Mouse (Mus musculus) G1E (cell line): ENCODE measurements around the gene Zkscan1. TPM values are rescaled to one million over a fixed set of nuclear protein-coding genes. Genes with fewer than 3 reads are reported as not detected.
"Not testable (repeated sequence)": the region's sequence is repeated elsewhere in the genome, so short reads cannot be mapped to it uniquely, and the experiment has no call there.

ENCODE experiments used
- ATAC-seq: 2 replicates; pipeline ENCODE4 v1.8.0; 2016; ENCODE audit warnings: mild to moderate bottlenecking; ENCODE audit not compliant: insufficient number of reproducible peaks, poor library complexity, low FRiP score, severe bottlenecking; ENCODE audit errors: extremely low read depth
- DNase-seq: peaks from one replicate; pipeline ENCODE4 v3.0.0; 2012; ENCODE audit warnings: low spot score
- H3K27me3 ChIP-seq: 2 replicates; pipeline ENCODE4 v1.6.1; 2012; ENCODE audit warnings: mild to moderate bottlenecking, low read length, inconsistent platforms; ENCODE audit not compliant: insufficient read depth
- H3K36me3 ChIP-seq: replicated peaks from 2 replicates; pipeline ENCODE3; 2012; ENCODE audit warnings: mild to moderate bottlenecking, inconsistent platforms
- H3K4me1 ChIP-seq: 2 replicates; pipeline ENCODE4 v1.6.1; 2012; ENCODE audit warnings: low read depth, low read length, inconsistent platforms, mixed read lengths; ENCODE audit not compliant: insufficient read depth
- H3K4me3 ChIP-seq: 2 replicates; pipeline ENCODE4 v1.5.1; 2012; ENCODE audit warnings: low read depth, mild to moderate bottlenecking, inconsistent platforms, low read length, moderate library complexity, mixed read lengths
- H3K9me3 ChIP-seq: replicated peaks from 2 replicates; pipeline ENCODE4 v1.6.1; 2012; ENCODE audit warnings: inconsistent platforms
- CTCF ChIP-seq: IDR thresholded peaks from 2 replicates; pipeline ENCODE4 v1.5.1; 2012; ENCODE audit warnings: low read depth, low read length, inconsistent platforms, mixed read lengths
- GATA1 ChIP-seq: IDR thresholded peaks from 2 replicates; pipeline ENCODE4 v1.6.1; 2012; ENCODE audit warnings: borderline replicate concordance, low read length, inconsistent platforms, mixed read lengths
- GATA2 ChIP-seq: IDR thresholded peaks from 2 replicates; pipeline ENCODE4 v1.6.1; 2012; ENCODE audit warnings: low read depth, low read length, inconsistent platforms, borderline replicate concordance
- POLR2AphosphoS5 ChIP-seq: IDR thresholded peaks from 2 replicates; pipeline ENCODE4 v1.6.1; 2012; ENCODE audit warnings: low read depth, low read length, inconsistent platforms; ENCODE audit not compliant: insufficient replicate concordance
- TAL1 ChIP-seq: conservative IDR thresholded peaks from 2 replicates; pipeline ENCODE4 v1.6.1; 2012; ENCODE audit warnings: low read depth, low read length, inconsistent platforms, mixed read lengths
- polyA plus RNA-seq: library from polyadenylated mRNA; stranded (reverse); fragments of >175 nt; gene quantifications from 2 replicates; pipeline ENCODE4 v1.2.3, GENCODE M21; 2012
- total RNA-seq, 2 experiments: library from RNA; stranded (forward) in 1 of 2; stranded (reverse) in 1 of 2; fragments of 200-1000 nt in 1 of 2; fragments of >200 nt in 1 of 2; fragmentation: Nextera tagmentation in 1 of 2; gene quantifications; 2 replicates each; pipeline ENCODE4 v1.2.3; 2014 to 2017

Zkscan1 gene
- total RNA-seq (2014; fragmentation: Nextera tagmentation): 57.8 and 66.5 TPM in 2 replicates
- total RNA-seq (2017): 22.2 and 26.7 TPM in 2 replicates
- polyA plus RNA-seq: 2.0 and 2.4 TPM in 2 replicates

DNA sequence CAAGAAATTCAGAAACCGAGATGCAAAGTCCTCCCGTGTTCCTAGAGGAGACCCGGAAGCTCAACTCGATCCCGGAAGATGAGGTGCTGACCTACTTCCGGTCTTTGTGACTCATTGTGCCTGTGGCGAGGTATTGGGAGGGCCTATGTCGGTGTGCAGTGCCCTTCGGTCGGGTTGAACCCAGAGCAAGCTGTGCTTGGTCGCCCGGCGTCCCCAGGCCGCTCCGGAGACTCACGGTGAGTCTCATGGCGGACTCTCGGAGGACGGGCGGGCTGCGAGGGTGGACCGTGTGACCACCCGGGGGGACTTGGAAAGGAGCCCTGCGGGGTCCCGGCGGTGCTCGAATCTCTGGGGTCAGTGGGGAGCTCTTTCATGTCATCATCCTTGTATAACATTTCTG is at the start of gene Zkscan1:
Gene Zkscan1 (plus strand): TSS at position 89 of the 400 bp plus-strand sequence.
- ATAC-seq (peak; percentile 98), DNase-seq (peak; percentile 71)
- peaks cover 28% of the 10 kb centered on the region for H3K36me3 ChIP-seq
- H3K9me3 ChIP-seq: no peaks in the 10 kb centered on the region
- H3K4me1 ChIP-seq: peaks cover 33% of the 10 kb centered on the region
- H3K27me3 ChIP-seq: no peaks in the 10 kb centered on the region
- no peak for TF ChIP-seq TAL1
- TF ChIP-seq GATA2: no peak
- no peak for TF ChIP-seq CTCF
- no peak for TF ChIP-seq GATA1
- TF ChIP-seq POLR2AphosphoS5: no peak
- H3K4me3 ChIP-seq: peak within 1 kb of the TSS; percentile 96

DNA sequence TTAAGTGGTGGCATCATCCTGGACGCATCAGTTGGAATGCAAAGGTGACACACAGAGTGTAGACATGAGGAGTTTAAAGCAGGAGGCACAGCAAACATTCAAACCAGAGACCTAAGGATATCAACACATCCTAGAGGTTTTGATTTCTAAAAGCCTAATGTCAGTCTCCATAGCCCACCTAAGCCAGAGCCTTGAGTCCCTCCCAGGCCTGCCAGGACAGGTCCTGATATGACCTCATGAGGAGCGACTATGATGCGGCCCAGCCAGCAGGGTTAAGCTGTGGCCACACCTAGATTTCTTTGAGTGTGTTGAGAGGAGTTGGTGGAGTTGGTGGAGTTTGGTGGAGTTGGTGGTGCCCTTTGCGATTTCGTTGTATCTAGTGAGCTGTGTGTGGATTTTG is 32.0 kb upstream of the Zkscan1 start, which contains the start of gene Smok3c:
Gene Smok3c (plus strand): TSS at position 301 of the 400 bp plus-strand sequence.
- not testable (repeated sequence) for H3K27me3 ChIP-seq, H3K9me3 ChIP-seq, DNase-seq, ATAC-seq, H3K4me1 ChIP-seq, H3K36me3 ChIP-seq, H3K4me3 ChIP-seq

DNA sequence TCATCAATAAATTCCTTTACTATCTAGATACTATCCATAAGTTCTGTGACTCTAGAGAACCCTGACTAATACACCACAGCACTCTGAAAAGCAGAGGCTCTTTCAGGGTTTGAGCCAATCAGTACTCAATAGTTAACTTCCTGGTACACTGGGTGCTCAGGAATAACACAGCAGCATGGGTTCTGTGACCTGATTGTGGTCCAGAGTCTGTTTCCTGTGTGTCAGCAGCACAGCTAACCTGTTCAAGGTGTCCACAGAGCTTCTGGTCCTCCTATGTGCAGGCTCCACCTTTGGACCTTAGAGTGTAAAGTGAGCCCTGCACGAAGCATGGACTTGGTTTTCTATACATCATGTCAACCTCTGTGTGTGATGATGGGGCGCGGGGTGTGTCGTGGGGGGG is 11.1 kb upstream of the Zkscan1 start:
- Histone ChIP-seq H3K27me3 (peaks cover 2% of the 10 kb centered on the region; the same call in 1 of the 2 replicates), H3K4me3 (no peak overlapping the region), H3K9me3 (0 out of 2 replicates have a peak, but pooled peaks cover 2% of the 10 kb centered on the region), H3K36me3 (no peaks in the 10 kb centered on the region), H3K4me1 (no peaks in the 10 kb centered on the region)
- DNase-seq: no peak
- TF ChIP-seq POLR2AphosphoS5 (no peak), GATA1 (no peak), CTCF (no peak), TAL1 (no peak), GATA2 (no peak)
- ATAC-seq: no peak

DNA sequence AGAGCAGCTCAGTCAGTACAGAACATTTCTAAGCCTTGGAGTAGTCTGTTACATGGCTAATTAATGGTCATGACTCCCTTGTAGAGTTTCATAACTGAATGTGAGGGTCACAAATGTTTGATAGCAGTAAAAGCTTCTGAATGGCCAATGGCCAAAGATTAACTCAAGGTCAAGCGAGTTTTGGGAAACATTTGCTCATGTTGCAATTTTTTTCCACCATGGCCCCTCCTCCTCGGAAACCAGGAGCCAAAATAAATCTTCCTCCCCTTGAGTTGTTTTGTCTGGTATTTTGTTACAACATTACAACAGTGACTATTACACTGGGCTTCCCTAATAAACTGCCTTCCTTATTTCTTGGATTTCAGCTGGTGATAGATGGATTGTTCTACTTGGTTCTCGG is 9.2 kb upstream of the Zkscan1 start:
- Histone ChIP-seq H3K27me3 (peaks cover 2% of the 10 kb centered on the region; the same call in 1 of the 2 replicates), H3K4me3 (no peak overlapping the region), H3K9me3 (0 out of 2 replicates have a peak, but pooled peaks cover 2% of the 10 kb centered on the region), H3K4me1 (no peaks in the 10 kb centered on the region), H3K36me3 (no peaks in the 10 kb centered on the region)
- DNase-seq (no peak), ATAC-seq (no peak)
- no peak for TF ChIP-seq CTCF
- TF ChIP-seq POLR2AphosphoS5: no peak
- no peak for TF ChIP-seq GATA1
- no peak for TF ChIP-seq GATA2
- TF ChIP-seq TAL1: no peak

DNA sequence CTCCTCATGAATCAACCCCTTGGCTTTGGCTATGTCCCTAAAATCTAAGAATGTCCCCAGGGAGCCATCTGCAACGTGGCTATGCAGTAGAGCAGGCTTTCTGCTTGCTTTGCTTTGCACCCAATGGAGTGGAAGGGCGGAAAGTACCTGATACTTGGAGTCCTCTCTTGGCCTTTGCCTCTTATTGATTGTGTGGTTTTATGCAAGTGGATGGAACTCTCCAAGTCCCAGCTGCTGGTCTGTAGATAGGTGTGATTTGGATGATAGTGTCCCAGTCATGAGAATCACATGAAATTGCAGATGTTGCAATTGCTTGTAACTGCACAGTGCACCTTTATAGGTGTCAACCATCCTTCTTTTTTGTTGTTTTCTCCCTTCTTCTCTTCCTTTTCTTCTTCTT is 8.7 kb upstream of the Zkscan1 start:
- Histone ChIP-seq H3K9me3 (0 out of 2 replicates have a peak, but pooled peaks cover 2% of the 10 kb centered on the region), H3K36me3 (no peaks in the 10 kb centered on the region), H3K4me1 (no peaks in the 10 kb centered on the region), H3K27me3 (peaks cover 2% of the 10 kb centered on the region; the same call in 1 of the 2 replicates), H3K4me3 (no peak overlapping the region)
- no peak for DNase-seq
- no peak for ATAC-seq
- TF ChIP-seq POLR2AphosphoS5 (no peak), GATA2 (no peak), TAL1 (no peak), CTCF (no peak), GATA1 (no peak)

DNA sequence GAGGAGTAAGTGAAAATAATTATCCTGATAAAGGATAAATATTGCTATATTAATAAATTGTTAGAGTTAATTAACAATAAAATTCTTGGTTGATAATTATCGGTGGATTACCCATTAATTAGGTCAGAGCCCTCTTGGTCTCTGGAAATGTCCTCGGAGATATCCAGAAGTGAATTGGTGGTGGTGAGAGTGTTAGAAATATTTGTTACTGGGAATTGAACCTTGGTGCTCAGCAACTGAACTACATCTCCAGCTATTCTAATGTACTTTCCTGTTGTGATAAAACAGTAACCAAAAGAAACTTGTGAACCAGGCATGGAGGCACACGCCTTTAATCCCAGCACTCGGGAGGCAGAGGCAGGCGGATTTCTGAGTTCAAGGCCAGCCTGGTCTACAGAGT is 4.4 kb upstream of the Zkscan1 start:
- H3K4me3 ChIP-seq: no peak overlapping the region
- ATAC-seq (no peak), DNase-seq (no peak)
- TF ChIP-seq POLR2AphosphoS5: no peak
- no peak for TF ChIP-seq GATA2
- no peak for TF ChIP-seq GATA1
- no peak for TF ChIP-seq CTCF
- no peak for TF ChIP-seq TAL1
- H3K9me3 ChIP-seq: 0 out of 2 replicates have a peak, but pooled peaks cover 2% of the 10 kb centered on the region
- H3K4me1 ChIP-seq: peaks cover 11% of the 10 kb centered on the region
- no peaks in the 10 kb centered on the region; the same call in 1 of the 2 replicates for H3K27me3 ChIP-seq
- H3K36me3 ChIP-seq: no peaks in the 10 kb centered on the region
